Mouse (Mus musculus) layer of hippocampus, adult 2 months (tissue): ENCODE results near the gene Masp1. TPM values are rescaled to one million over a fixed set of nuclear protein-coding genes. Genes with fewer than 3 reads are reported as not detected.

Experiments used
- DNase-seq, 2 experiments: peaks; one replicate each; pipeline ENCODE4 v3.0.0; 2022; ENCODE audit warnings: low spot score in 2 of 2
- H3K27ac ChIP-seq: fragments of 200-600 bp; 2 replicates; pipeline ENCODE4 v1.8.1; 2022
- H3K4me3 ChIP-seq: fragments of 200-600 bp; 2 replicates; pipeline ENCODE4 v1.8.1; 2022; ENCODE audit warnings: mild to moderate bottlenecking
- CTCF ChIP-seq: fragments of 200-600 bp; conservative IDR thresholded peaks from 2 replicates; pipeline ENCODE4 v1.8.1; 2022; ENCODE audit warnings: antibody characterized with exemption, mild to moderate bottlenecking, moderate library complexity
- long read RNA-seq, 2 experiments: library from polyadenylated mRNA; stranded (forward); transcript quantifications; one replicate each; pipeline ENCODE4 v2.0.0; 2021; ENCODE audit warnings: borderline mapping rate in 2 of 2
- total RNA-seq, 2 experiments: library from RNA; stranded (reverse); gene quantifications; 2 replicates each; pipeline ENCODE4 v1.2.3; 2021

Masp1 gene
- 10 to 100 TPM; 12.4 to 12.6 TPM for total RNA-seq
- long read RNA-seq, experiment 1, partial matches to known transcripts: 0 of 4 reads
- long read RNA-seq, experiment 1, other reads (novel, unspliced or antisense): 4 of 4 reads
- long read RNA-seq, experiment 2, partial matches to known transcripts: 4 of 11 reads
- long read RNA-seq, experiment 2, other reads (novel, unspliced or antisense): 4 of 11 reads

- Histone ChIP-seq H3K27ac (peak within 1 kb of the TSS; percentile 89), H3K4me3 (peak within 1 kb of the TSS; percentile 62)
- peak; percentile 25 to 32 for DNase-seq
- no peak for TF ChIP-seq CTCF
Observed at GRCm38 (mm10) chr16:23520235-23520871, at the start of gene Masp1, which contains the start of gene Rtp4. Masp1 (minus strand) TSS chr16:23520815. Rtp4 (plus strand) TSS chr16:23520291.

GRCm38 (mm10) chr16:23568369-23568958 is 47.8 kb upstream of the Masp1 start:
- Histone ChIP-seq H3K4me3 (no peak overlapping the region), H3K27ac (no peak overlapping the region)
- DNase-seq: no peak
- no peak for TF ChIP-seq CTCF

- Histone ChIP-seq H3K27ac (no peak overlapping the region), H3K4me3 (no peak overlapping the region)
- DNase-seq: no peak
- no peak for TF ChIP-seq CTCF
Observed at GRCm38 (mm10) chr16:23557669-23558068, 37.1 kb upstream of the Masp1 start.

- Histone ChIP-seq H3K27ac (no peak overlapping the region), H3K4me3 (no peak overlapping the region)
- no peak for TF ChIP-seq CTCF
- DNase-seq: no peak
Observed at GRCm38 (mm10) chr16:23557195-23557594, 36.6 kb upstream of the Masp1 start.

- no peak for TF ChIP-seq CTCF
- DNase-seq: no peak
- no peak overlapping the region for H3K27ac ChIP-seq
- H3K4me3 ChIP-seq: no peak overlapping the region
Observed at GRCm38 (mm10) chr16:23554673-23555072, 34.1 kb upstream of the Masp1 start.

GRCm38 (mm10) chr16:23550981-23551582 is 30.5 kb upstream of the Masp1 start:
- DNase-seq: no peak
- no peak overlapping the region; the same call in 1 of the 2 replicates for H3K4me3 ChIP-seq
- TF ChIP-seq CTCF: no peak
- H3K27ac ChIP-seq: no peak overlapping the region

- Histone ChIP-seq H3K4me3 (no peak overlapping the region), H3K27ac (no peak overlapping the region)
- TF ChIP-seq CTCF: peak; percentile 92
- DNase-seq: peak; percentile 67 to 73
Observed at GRCm38 (mm10) chr16:23550346-23550980, 29.8 kb upstream of the Masp1 start.

GRCm38 (mm10) chr16:23547783-23548182 is 27.2 kb upstream of the Masp1 start:
- no peak for DNase-seq
- Histone ChIP-seq H3K4me3 (no peak overlapping the region), H3K27ac (no peak overlapping the region)
- TF ChIP-seq CTCF: peak; percentile 65

GRCm38 (mm10) chr16:23544361-23544760 is 23.7 kb upstream of the Masp1 start:
- TF ChIP-seq CTCF: no peak
- DNase-seq: no peak
- Histone ChIP-seq H3K27ac (no peak overlapping the region), H3K4me3 (no peak overlapping the region)

GRCm38 (mm10) chr16:23542866-23543265 is 22.3 kb upstream of the Masp1 start:
- no peak for TF ChIP-seq CTCF
- H3K4me3 ChIP-seq: no peak overlapping the region
- no peak overlapping the region for H3K27ac ChIP-seq
- DNase-seq: no peak

GRCm38 (mm10) chr16:23541046-23541445 is 20.4 kb upstream of the Masp1 start:
- no peak for DNase-seq
- H3K27ac ChIP-seq: no peak overlapping the region
- no peak overlapping the region for H3K4me3 ChIP-seq
- no peak for TF ChIP-seq CTCF

GRCm38 (mm10) chr16:23533707-23534106 is 13.1 kb upstream of the Masp1 start:
- no peak for DNase-seq
- no peak overlapping the region for H3K4me3 ChIP-seq
- H3K27ac ChIP-seq: no peak overlapping the region
- no peak for TF ChIP-seq CTCF

- no peak for TF ChIP-seq CTCF
- Histone ChIP-seq H3K27ac (no peak overlapping the region), H3K4me3 (no peak overlapping the region)
- no peak for DNase-seq
Observed at GRCm38 (mm10) chr16:23529186-23529585, 8.6 kb upstream of the Masp1 start.
